Mouse (Mus musculus) lung, embryonic 14.5 days (tissue): Measurements from ENCODE around the gene Tet2. TPM values are rescaled to one million over a fixed set of nuclear protein-coding genes. Genes with fewer than 3 reads are reported as not detected.
A peak's percentile ranks its signal among the peaks of the same experiment; 100 is the strongest.

ENCODE experiments used
- ATAC-seq: fragments of 200-750 bp; cut with Nextera tagmentation; 2 replicates; pipeline ENCODE4 v1.8.0; 2017; ENCODE audit warnings: mild to moderate bottlenecking, moderate TSS enrichment, moderate library complexity; ENCODE audit not compliant: insufficient read depth
- DNase-seq: peaks from one replicate; pipeline ENCODE4 v3.0.0-alpha.2; 2015
- H3K27ac ChIP-seq: fragments of 300-500 bp; sonication (generic); 2 replicates; pipeline ENCODE4 v1.5.1; 2014; ENCODE audit warnings: low read depth, mild to moderate bottlenecking, moderate library complexity
- H3K27me3 ChIP-seq: fragments of 300-500 bp; sonication (generic); 2 replicates; pipeline ENCODE4 v1.6.1; 2014; ENCODE audit warnings: low read length, control low read depth; ENCODE audit not compliant: insufficient read depth
- H3K36me3 ChIP-seq: fragments of 300-500 bp; sonication (generic); 2 replicates; pipeline ENCODE4 v1.6.1; 2014; ENCODE audit warnings: control low read depth; ENCODE audit not compliant: insufficient read depth
- H3K4me1 ChIP-seq: fragments of 300-500 bp; sonication (generic); 2 replicates; pipeline ENCODE4 v1.6.1; 2014; ENCODE audit warnings: antibody characterized with exemption, control low read depth; ENCODE audit not compliant: insufficient read depth
- H3K4me2 ChIP-seq: fragments of 300-500 bp; sonication (generic); 2 replicates; pipeline ENCODE4 v1.6.1; 2014; ENCODE audit warnings: mild to moderate bottlenecking
- H3K4me3 ChIP-seq: fragments of 300-500 bp; sonication (generic); 2 replicates; pipeline ENCODE4 v1.5.1; 2014; ENCODE audit warnings: low read depth, low read length
- H3K9ac ChIP-seq: fragments of 300-500 bp; sonication (generic); 2 replicates; pipeline ENCODE4 v1.6.1; 2014
- H3K9me3 ChIP-seq: fragments of 300-500 bp; sonication (generic); 2 replicates; pipeline ENCODE4 v1.6.1; 2016; ENCODE audit warnings: low read depth, low read length, control low read depth
- CTCF ChIP-seq: IDR thresholded peaks from 2 replicates; pipeline ENCODE4 v1.5.1; 2016; ENCODE audit warnings: antibody characterized with exemption, low read depth
- WGBS: fragments of 180-500 bp; shearing (Covaris S2); extraction: QIAGEN DNeasy Blood & Tissue Kit; methylation state at CpG from one replicate; pipeline ENCODE4 v1.1.7; 2014; 5-methylcytosine and 5-hydroxymethylcytosine counted together
- polyA plus RNA-seq: library from polyadenylated mRNA; unstranded; fragments of >200 nt; fragmentation: Nextera tagmentation; extraction: Ambion mirVana; gene quantifications from 2 replicates; pipeline ENCODE4 v1.2.1, GENCODE M21; 2014

Tet2 gene
- polyA plus RNA-seq, 1 experiment from 2014 or later = 19.7 TPM

GRCm38 (mm10) chr3:133581541-133581940, 36.6 kb upstream of the Tet2 start:
- ATAC-seq (no peak), DNase-seq (no peak)
- H3K4me1 ChIP-seq = no peaks in the 10 kb centered on the region
- no peak overlapping the region for H3K9ac ChIP-seq
- H3K9me3 ChIP-seq = no peaks in the 10 kb centered on the region
- WGBS = 80% methylated on average over 4 of the region's 4 CpGs
- no peak overlapping the region for H3K27ac ChIP-seq
- no peak overlapping the region for H3K4me2 ChIP-seq
- no peak for TF ChIP-seq CTCF
- H3K4me3 ChIP-seq = no peak overlapping the region
- no peaks in the 10 kb centered on the region for H3K36me3 ChIP-seq
- H3K27me3 ChIP-seq = no peaks in the 10 kb centered on the region

DNA sequence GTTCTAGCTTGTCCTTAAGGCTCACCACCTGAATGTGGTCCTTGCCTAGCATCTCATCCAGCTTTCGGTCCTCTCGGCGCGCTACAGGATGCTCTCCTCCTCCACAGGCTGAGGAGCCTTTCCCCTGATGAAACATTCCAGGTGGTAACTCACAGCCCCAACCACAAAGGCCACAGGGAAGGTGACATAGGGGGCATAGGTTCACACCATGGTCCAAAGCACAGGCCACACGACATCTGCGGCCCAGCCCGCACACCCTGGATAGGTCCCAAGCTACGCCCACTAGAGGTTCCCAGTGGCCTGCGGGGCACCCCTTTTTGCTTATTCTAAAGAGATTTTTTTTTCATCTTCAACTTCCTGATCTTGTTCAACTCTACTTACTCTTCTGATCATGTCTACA, 34.7 kb upstream of the Tet2 start:
- no peak for ATAC-seq
- 90% methylated on average over 9 of the region's 9 CpGs for WGBS
- H3K27me3 ChIP-seq = no peaks in the 10 kb centered on the region
- DNase-seq = no peak
- H3K9me3 ChIP-seq = no peaks in the 10 kb centered on the region
- H3K9ac ChIP-seq = no peak overlapping the region
- TF ChIP-seq CTCF = no peak
- H3K36me3 ChIP-seq = no peaks in the 10 kb centered on the region
- H3K4me3 ChIP-seq = no peak overlapping the region
- no peaks in the 10 kb centered on the region for H3K4me1 ChIP-seq
- H3K27ac ChIP-seq = no peak overlapping the region
- H3K4me2 ChIP-seq = no peak overlapping the region

- Histone ChIP-seq H3K4me1 (no peaks in the 10 kb centered on the region), H3K4me2 (no peak overlapping the region), H3K9me3 (no peaks in the 10 kb centered on the region), H3K9ac (no peak overlapping the region), H3K27me3 (no peaks in the 10 kb centered on the region), H3K4me3 (no peak overlapping the region), H3K36me3 (no peaks in the 10 kb centered on the region), H3K27ac (no peak overlapping the region)
- ATAC-seq = no peak
- WGBS = 52% methylated on average over 9 of the region's 9 CpGs
- no peak for DNase-seq
- no peak for TF ChIP-seq CTCF
These were observed 34.2 kb upstream of the Tet2 start for GRCm38 (mm10) chr3:133579140-133579539.

GRCm38 (mm10) chr3:133574969-133575368, 30.0 kb upstream of the Tet2 start:
- no peak for DNase-seq
- H3K4me2 ChIP-seq = no peak overlapping the region
- no peaks in the 10 kb centered on the region for H3K36me3 ChIP-seq
- H3K9ac ChIP-seq = no peak overlapping the region
- H3K9me3 ChIP-seq = no peaks in the 10 kb centered on the region
- TF ChIP-seq CTCF = no peak
- no peak overlapping the region for H3K27ac ChIP-seq
- ATAC-seq = no peak
- H3K4me1 ChIP-seq = no peaks in the 10 kb centered on the region
- no peak overlapping the region for H3K4me3 ChIP-seq
- WGBS = 66% methylated on average over 6 of the region's 6 CpGs
- H3K27me3 ChIP-seq = no peaks in the 10 kb centered on the region

GRCm38 (mm10) chr3:133571961-133572360, 27.0 kb upstream of the Tet2 start:
- H3K27ac ChIP-seq = no peak overlapping the region
- no peaks in the 10 kb centered on the region for H3K27me3 ChIP-seq
- TF ChIP-seq CTCF = no peak
- DNase-seq (no peak), ATAC-seq (no peak)
- no peaks in the 10 kb centered on the region for H3K4me1 ChIP-seq
- no peak overlapping the region for H3K9ac ChIP-seq
- H3K9me3 ChIP-seq = no peaks in the 10 kb centered on the region
- no peak overlapping the region for H3K4me2 ChIP-seq
- no peak overlapping the region for H3K4me3 ChIP-seq
- H3K36me3 ChIP-seq = no peaks in the 10 kb centered on the region
- 79% methylated on average over 5 of the region's 5 CpGs for WGBS

GRCm38 (mm10) chr3:133563503-133564205, 18.7 kb upstream of the Tet2 start:
- no peaks in the 10 kb centered on the region for H3K27me3 ChIP-seq
- TF ChIP-seq CTCF = no peak
- 52% methylated on average over 2 of the region's 2 CpGs for WGBS
- ATAC-seq = no peak
- DNase-seq = no peak
- no peak overlapping the region for H3K4me3 ChIP-seq
- H3K4me1 ChIP-seq = no peaks in the 10 kb centered on the region
- no peak overlapping the region for H3K4me2 ChIP-seq
- no peaks in the 10 kb centered on the region for H3K36me3 ChIP-seq
- H3K27ac ChIP-seq = no peak overlapping the region
- H3K9ac ChIP-seq = no peak overlapping the region
- H3K9me3 ChIP-seq = no peaks in the 10 kb centered on the region

DNA sequence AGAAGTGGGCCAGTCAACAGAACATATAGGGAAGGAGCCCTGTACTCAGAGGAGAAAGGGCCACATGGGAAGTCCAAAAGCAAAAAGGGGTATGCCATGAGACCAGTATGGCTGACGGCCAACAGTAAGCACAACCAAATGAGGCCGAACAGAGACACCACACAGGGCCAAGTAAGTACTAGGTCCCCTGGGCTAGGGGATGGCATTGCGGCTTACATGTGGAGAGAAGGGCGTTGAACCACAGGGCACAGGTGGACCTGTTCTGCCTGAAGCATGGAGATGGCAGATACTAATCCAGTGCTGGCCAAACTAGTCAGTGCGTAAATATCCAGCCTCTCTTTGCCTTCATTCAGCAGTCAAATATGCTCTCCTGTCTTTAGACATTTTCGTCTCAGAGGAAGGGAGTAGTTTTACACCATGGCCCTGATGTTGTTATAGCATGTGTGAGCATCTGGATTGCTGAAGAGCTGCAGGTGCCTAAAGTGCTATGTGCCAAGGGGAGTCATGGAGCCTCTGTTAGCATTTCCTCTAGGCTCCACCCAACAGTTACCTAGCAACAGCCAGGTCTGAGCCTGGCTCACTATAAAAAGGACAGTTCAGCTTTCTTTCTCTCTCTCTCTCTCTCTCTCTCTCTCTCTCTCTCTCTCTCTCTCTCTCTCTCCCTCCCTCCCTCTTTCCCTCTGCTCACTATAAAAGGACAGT, 14.6 kb upstream of the Tet2 start:
- peak; percentile 62; the same call in 1 of the 2 replicates for ATAC-seq
- no peak for DNase-seq

More for the DNA sequence above, 14.6 kb upstream of the Tet2 start:
- Histone ChIP-seq H3K4me1 (no peaks in the 10 kb centered on the region), H3K4me3 (no peak overlapping the region), H3K27me3 (no peaks in the 10 kb centered on the region), H3K36me3 (no peaks in the 10 kb centered on the region), H3K9ac (no peak overlapping the region), H3K27ac (no peak overlapping the region), H3K4me2 (no peak overlapping the region), H3K9me3 (no peaks in the 10 kb centered on the region)
- TF ChIP-seq CTCF = no peak
- WGBS = 80% methylated on average over 6 of the region's 6 CpGs
